Mouse (Mus musculus) heart, embryonic 14.5 days (tissue): ENCODE results near the gene Ccdc149. TPM values are rescaled to one million over a fixed set of nuclear protein-coding genes. Genes with fewer than 3 reads are reported as not detected.
A peak's percentile ranks its signal among the peaks of the same experiment; 100 is the strongest.

ENCODE experiments used
- ATAC-seq: fragments of 200-750 bp; cut with Nextera tagmentation; 2 replicates; pipeline ENCODE4 v1.8.0; 2017; ENCODE audit warnings: low read depth, moderate TSS enrichment; ENCODE audit not compliant: insufficient number of reproducible peaks, insufficient read depth, low FRiP score
- H3K27ac ChIP-seq, 2 experiments: fragments of 200-500 bp in 1 of 2; fragments of 300-500 bp in 1 of 2; sonication (generic) in 1 of 2; replicated peaks in 1 of 2; 2 replicates each; pipeline ENCODE4 v1.5.1; 2012 to 2014; ENCODE audit warnings: low read depth in 2 of 2, low read length in 2 of 2, control low read depth in 1 of 2, mild to moderate bottlenecking in 1 of 2, mixed read lengths in 1 of 2; ENCODE audit not compliant: control insufficient read depth in 1 of 2, insufficient read depth in 1 of 2
- H3K27me3 ChIP-seq: fragments of 300-500 bp; sonication (generic); 2 replicates; pipeline ENCODE4 v1.6.1; 2014; ENCODE audit warnings: mild to moderate bottlenecking, low read length, control low read depth; ENCODE audit not compliant: control insufficient read depth, insufficient read depth
- H3K36me3 ChIP-seq: fragments of 300-500 bp; sonication (generic); 2 replicates; pipeline ENCODE4 v1.6.1; 2014; ENCODE audit warnings: mild to moderate bottlenecking, control low read depth, low read length, mixed read lengths; ENCODE audit not compliant: control insufficient read depth, insufficient read depth
- H3K4me1 ChIP-seq, 2 experiments: fragments of 200-500 bp in 1 of 2; fragments of 300-500 bp in 1 of 2; sonication (generic) in 1 of 2; 2 replicates each; pipeline ENCODE4 v1.6.1; 2012 to 2014; ENCODE audit warnings: low read length in 2 of 2, control low read depth in 1 of 2, mixed read lengths in 1 of 2; ENCODE audit not compliant: control insufficient read depth in 2 of 2, insufficient read depth in 2 of 2
- H3K4me2 ChIP-seq: fragments of 300-500 bp; sonication (generic); 2 replicates; pipeline ENCODE4 v1.6.1; 2014; ENCODE audit warnings: mild to moderate bottlenecking, low read length
- H3K4me3 ChIP-seq, 2 experiments: fragments of 200-500 bp in 1 of 2; fragments of 300-500 bp in 1 of 2; sonication (generic) in 1 of 2; 2 replicates each; pipeline ENCODE4 v1.5.1; 2012 to 2014; ENCODE audit warnings: low read length in 2 of 2, mild to moderate bottlenecking in 2 of 2, control low read depth in 1 of 2, low read depth in 1 of 2, moderate library complexity in 1 of 2; ENCODE audit not compliant: control insufficient read depth in 1 of 2, insufficient read depth in 1 of 2
- H3K9ac ChIP-seq: fragments of 300-500 bp; sonication (generic); 2 replicates; pipeline ENCODE4 v1.6.1; 2014; ENCODE audit warnings: mild to moderate bottlenecking, low read length
- H3K9me3 ChIP-seq: fragments of 300-500 bp; sonication (generic); 2 replicates; pipeline ENCODE4 v1.6.1; 2016; ENCODE audit warnings: low read length, control low read depth; ENCODE audit not compliant: control insufficient read depth
- whole genome bisulfite sequencing: fragments of 180-500 bp; shearing (Covaris S2); extraction: QIAGEN DNeasy Blood & Tissue Kit; methylation state at CpG from one replicate; pipeline ENCODE4 v1.1.7; 2014; 5-methylcytosine and 5-hydroxymethylcytosine counted together
- polyA plus RNA-seq: library from polyadenylated mRNA; unstranded; fragments of >200 nt; fragmentation: Nextera tagmentation; extraction: Ambion mirVana; gene quantifications from 2 replicates; pipeline ENCODE4 v1.2.1, GENCODE M21; 2014

Ccdc149 gene
- polyA plus RNA-seq, 1 experiment from 2014 or later: 2.4 TPM

DNA sequence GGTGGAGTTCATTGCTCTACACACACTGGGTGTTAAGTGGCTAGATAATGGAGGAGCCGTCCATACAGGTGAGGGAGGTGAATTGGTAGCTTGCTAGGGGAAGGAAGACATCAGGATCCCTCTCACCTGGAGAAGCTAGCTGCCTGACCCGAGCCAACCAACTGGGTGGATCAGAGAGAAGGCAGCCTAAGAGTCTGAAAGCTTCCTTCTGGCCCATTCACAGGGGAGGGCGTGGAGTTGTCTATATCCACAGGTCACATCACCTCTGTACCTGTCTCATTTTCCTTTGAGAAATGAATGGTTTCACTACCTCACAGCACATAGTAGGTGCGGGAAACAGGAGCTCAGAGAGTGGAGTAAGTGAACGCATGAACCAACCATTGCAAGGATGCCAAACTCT is 770 bp downstream of the Ccdc149 start:
- H3K9ac ChIP-seq: peak overlapping the region; percentile 92
- H3K27ac ChIP-seq: no peak overlapping the region
- H3K4me1 ChIP-seq: peaks cover 0 to 2% of the 10 kb centered on the region in 2 experiments; a peak in 1 of 4 replicates
- no peaks in the 10 kb centered on the region for H3K27me3 ChIP-seq
- peak overlapping the region; percentile 95 for H3K4me2 ChIP-seq
- WGBS: 53% methylated on average over 5 of the region's 5 CpGs
- ATAC-seq: no peak
- no peaks in the 10 kb centered on the region; the same call in 1 of the 2 replicates for H3K9me3 ChIP-seq
- no peaks in the 10 kb centered on the region for H3K36me3 ChIP-seq
- H3K4me3 ChIP-seq: peak overlapping the region; percentile 72 to 76

DNA sequence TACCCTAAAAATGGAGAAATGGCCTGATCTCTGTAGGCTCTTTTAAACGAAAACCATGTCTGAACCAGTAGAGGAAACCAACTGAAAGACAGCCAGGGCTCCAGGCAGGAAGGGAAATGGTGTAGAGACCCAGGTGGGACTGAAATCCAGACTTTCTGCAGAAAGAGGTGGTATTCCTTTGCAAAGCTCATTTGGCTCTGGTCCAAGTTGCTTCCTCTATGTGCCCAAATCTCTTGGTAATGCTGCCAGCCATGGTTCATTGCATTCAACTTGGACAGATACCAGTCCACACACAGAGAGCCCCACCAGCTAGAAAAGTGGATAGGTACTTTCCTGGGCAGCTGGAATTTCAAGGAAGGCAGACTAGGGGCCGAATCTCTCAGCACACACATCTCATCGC is 3.5 kb downstream of the Ccdc149 start:
- 87% methylated on average over 3 of the region's 3 CpGs for WGBS
- ATAC-seq: no peak

DNA sequence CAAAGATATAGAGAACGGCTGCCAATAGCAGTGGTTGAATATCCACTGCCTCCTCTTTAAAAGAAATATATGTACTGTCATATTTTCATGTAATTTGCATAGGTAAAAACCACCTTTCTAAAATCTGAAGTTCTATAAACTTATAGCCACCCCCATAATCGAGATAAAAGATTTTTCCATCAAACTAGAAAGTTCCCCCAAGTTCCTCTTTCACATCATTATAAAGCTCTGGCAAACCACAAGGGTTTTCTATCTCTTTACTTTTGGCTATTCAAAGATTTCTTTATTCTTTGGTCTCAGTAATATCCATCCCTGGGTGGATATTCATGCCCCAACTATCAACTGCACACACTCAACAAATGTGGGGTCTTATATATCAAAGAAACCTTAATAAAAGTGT is 8.9 kb downstream of the Ccdc149 start:
- peaks cover 7% of the 10 kb centered on the region for H3K9me3 ChIP-seq
- no peak overlapping the region for H3K27ac ChIP-seq
- H3K4me3 ChIP-seq: no peak overlapping the region
- H3K27me3 ChIP-seq: no peaks in the 10 kb centered on the region
- no peak overlapping the region for H3K9ac ChIP-seq
- WGBS: 81% methylated on average over 2 of the region's 2 CpGs
- H3K36me3 ChIP-seq: no peaks in the 10 kb centered on the region
- H3K4me2 ChIP-seq: no peak overlapping the region
- no peak for ATAC-seq
- peaks cover under 1 to 2% of the 10 kb centered on the region in 2 experiments; a peak in 1 of 4 replicates for H3K4me1 ChIP-seq

More for the DNA sequence above, 3.5 kb downstream of the Ccdc149 start:
- no peaks in the 10 kb centered on the region for H3K36me3 ChIP-seq
- H3K27ac ChIP-seq: no peak overlapping the region
- H3K4me1 ChIP-seq: peaks cover 0 to 2% of the 10 kb centered on the region in 2 experiments; a peak in 1 of 4 replicates
- H3K27me3 ChIP-seq: no peaks in the 10 kb centered on the region
- H3K9me3 ChIP-seq: peaks cover 7% of the 10 kb centered on the region
- no peak overlapping the region for H3K4me2 ChIP-seq
- no peak overlapping the region for H3K9ac ChIP-seq
- H3K4me3 ChIP-seq: no peak overlapping the region

DNA sequence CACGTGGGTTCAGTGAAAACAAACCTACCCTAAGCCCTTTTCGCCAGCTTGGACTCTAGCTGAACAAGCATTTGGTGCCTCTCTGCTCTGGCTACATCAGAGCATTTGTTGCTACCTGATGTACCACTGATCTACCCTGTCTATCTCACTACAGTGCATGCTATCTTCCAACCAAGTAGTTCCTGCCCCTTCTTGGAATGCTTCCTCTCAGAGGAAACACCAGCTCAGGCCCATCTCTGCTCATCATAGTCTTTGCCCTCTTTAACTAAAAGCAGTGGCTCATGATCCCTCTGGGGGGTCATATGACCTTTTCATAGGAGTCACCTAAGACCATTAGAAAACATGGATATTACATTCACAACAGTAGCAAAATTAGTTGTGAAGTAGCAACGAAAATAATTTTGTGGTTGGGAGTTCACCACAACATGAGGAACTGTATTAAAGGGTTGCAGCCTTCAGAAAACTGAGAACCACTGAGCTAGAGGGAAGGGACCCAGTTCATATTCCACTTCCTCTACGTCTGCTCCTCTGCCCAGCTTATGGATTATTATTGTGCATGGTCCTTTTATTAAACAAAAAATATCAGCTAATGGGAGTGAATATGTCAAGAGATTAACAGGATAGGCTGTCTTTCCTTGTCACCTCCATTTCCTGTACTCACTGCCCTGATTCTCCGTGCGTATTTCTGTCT is 9.7 kb downstream of the Ccdc149 start:
- H3K27me3 ChIP-seq: no peaks in the 10 kb centered on the region
- H3K9me3 ChIP-seq: peaks cover 7% of the 10 kb centered on the region
- no peak overlapping the region for H3K9ac ChIP-seq
- H3K27ac ChIP-seq: no peak overlapping the region
- no peak for ATAC-seq
- H3K4me2 ChIP-seq: no peak overlapping the region
- no peak overlapping the region for H3K4me3 ChIP-seq
- H3K36me3 ChIP-seq: no peaks in the 10 kb centered on the region
- peaks cover 2 to 7% of the 10 kb centered on the region in 2 experiments; a peak in 1 of 4 replicates for H3K4me1 ChIP-seq
- 67% methylated on average over 6 of the region's 6 CpGs for WGBS

DNA sequence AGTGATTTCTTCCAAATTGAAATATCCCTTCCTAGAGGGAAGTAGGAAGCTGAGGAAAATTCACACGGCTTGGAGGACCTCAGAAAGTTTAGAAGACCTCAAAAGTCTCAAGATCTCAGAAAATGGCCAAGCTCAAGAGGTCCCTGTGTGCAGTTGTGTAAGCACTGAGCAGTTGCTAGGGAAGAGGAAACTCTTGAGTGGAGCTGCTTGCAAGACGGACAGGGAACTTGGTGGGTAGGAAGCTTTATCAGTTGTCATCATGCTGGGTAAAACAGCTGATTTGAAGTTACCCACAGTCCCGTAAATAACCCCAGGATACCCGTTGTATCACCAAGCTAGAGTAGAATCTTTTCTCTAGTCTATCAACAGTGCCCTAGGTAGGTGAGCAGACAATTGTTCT is 12.0 kb downstream of the Ccdc149 start:
- 76% methylated on average over 4 of the region's 4 CpGs for WGBS
- Histone ChIP-seq H3K4me3 (no peak overlapping the region), H3K36me3 (no peaks in the 10 kb centered on the region), H3K4me2 (no peak overlapping the region), H3K27ac (no peak overlapping the region), H3K9me3 (no peaks in the 10 kb centered on the region), H3K27me3 (no peaks in the 10 kb centered on the region), H3K9ac (no peak overlapping the region), H3K4me1 (peaks cover 2 to 7% of the 10 kb centered on the region in 2 experiments; a peak in 1 of 4 replicates)
- no peak for ATAC-seq

DNA sequence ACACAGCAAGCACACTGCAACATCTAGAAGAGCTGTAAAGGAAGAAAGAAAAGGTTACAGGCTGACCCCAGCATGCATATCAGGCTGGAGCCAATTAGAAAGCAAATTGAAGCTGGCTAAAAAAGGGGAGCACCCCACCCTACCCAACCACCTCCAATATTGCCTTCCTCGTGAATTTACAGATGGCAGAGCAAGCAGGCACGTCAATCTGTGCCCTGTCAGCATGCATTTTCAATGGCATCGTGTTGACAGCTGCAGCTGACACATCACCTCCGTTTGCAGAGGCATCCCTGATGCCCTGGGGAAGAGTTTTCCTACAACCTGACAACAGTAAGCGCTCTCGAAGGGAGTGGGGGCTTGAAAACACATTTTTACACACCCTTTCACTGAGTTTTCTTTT is 14.2 kb downstream of the Ccdc149 start:
- Histone ChIP-seq H3K4me1 (peaks cover 2 to 7% of the 10 kb centered on the region in 2 experiments; a peak in 1 of 4 replicates), H3K27ac (no peak overlapping the region), H3K4me2 (no peak overlapping the region), H3K9ac (no peak overlapping the region), H3K4me3 (no peak overlapping the region), H3K9me3 (no peaks in the 10 kb centered on the region), H3K36me3 (no peaks in the 10 kb centered on the region), H3K27me3 (no peaks in the 10 kb centered on the region)
- ATAC-seq: no peak
- 34% methylated on average over 6 of the region's 6 CpGs for WGBS

DNA sequence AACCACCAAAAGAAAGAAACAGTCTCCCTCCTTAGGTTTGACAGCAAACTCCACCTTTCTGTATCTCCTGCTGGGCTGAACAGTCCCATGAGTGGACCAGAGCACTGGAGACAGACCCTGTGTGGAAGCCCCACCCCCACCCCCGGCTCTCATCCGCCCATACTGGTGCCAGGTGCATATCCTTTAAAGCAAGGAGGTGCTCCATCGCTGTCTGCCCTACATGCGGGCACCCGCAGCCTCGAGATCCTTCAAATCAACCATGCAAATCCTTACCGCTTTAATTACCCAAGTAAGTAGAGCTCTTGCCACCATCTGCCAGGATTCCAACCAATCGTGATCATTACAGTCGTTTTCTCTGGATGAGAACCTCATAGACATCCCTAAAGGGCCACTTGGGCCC is 20.5 kb downstream of the Ccdc149 start:
- H3K9ac ChIP-seq: no peak overlapping the region
- H3K9me3 ChIP-seq: no peaks in the 10 kb centered on the region
- H3K4me1 ChIP-seq: no peaks in the 10 kb centered on the region
- H3K4me3 ChIP-seq: no peak overlapping the region
- no peaks in the 10 kb centered on the region for H3K36me3 ChIP-seq
- ATAC-seq: no peak
- no peak overlapping the region for H3K27ac ChIP-seq
- whole genome bisulfite sequencing: 77% methylated on average over 9 of the region's 9 CpGs
- no peak overlapping the region for H3K4me2 ChIP-seq
- no peaks in the 10 kb centered on the region for H3K27me3 ChIP-seq

DNA sequence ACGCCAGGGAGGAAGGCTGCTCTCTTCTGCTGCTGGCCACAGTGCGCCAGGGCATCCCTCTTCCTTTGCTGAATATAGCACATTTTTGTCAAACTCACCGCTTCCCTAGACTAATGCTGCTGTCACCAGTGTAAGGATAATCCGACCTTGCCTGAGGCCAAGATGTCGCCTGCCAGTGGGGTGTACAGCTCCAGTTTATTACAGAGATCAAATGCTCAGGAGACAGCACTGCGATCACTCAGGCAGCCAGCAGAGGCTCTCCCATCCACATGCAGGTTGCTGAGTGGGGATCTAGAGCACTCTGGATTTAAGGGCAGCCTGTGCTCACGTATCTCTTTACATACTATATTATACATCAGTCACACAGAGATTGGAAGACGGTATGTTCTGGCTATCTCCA is 22.1 kb downstream of the Ccdc149 start:
- Histone ChIP-seq H3K4me1 (no peaks in the 10 kb centered on the region), H3K4me2 (no peak overlapping the region), H3K4me3 (no peak overlapping the region), H3K9me3 (no peaks in the 10 kb centered on the region), H3K27ac (no peak overlapping the region), H3K36me3 (no peaks in the 10 kb centered on the region), H3K27me3 (no peaks in the 10 kb centered on the region), H3K9ac (no peak overlapping the region)
- ATAC-seq: no peak
- WGBS: 80% methylated on average over 8 of the region's 8 CpGs
